Mouse (Mus musculus) CH12.LX (cell line): ENCODE measurements around the gene Nsun7. TPM values are rescaled to one million over a fixed set of nuclear protein-coding genes. Genes with fewer than 3 reads are reported as not detected.

Source experiments
- DNase-seq: peaks from one replicate; pipeline ENCODE4 v3.0.0-alpha.2; 2013; ENCODE audit errors: extremely low read depth
- H3K27ac ChIP-seq: 2 replicates; pipeline ENCODE4 v1.5.1; 2012; ENCODE audit warnings: low read depth, mild to moderate bottlenecking, control low read depth, moderate library complexity; ENCODE audit not compliant: insufficient read depth
- H3K27me3 ChIP-seq: replicated peaks from 2 replicates; pipeline ENCODE3; 2012; ENCODE audit warnings: inconsistent platforms
- H3K36me3 ChIP-seq, 2 experiments: replicated peaks in 1 of 2; 2 replicates each; pipeline versions ENCODE3 to v1.6.1; 2012; ENCODE audit warnings: inconsistent platforms in 1 of 2, low read length in 1 of 2, mild to moderate bottlenecking in 1 of 2, mixed read lengths in 1 of 2, moderate library complexity in 1 of 2; ENCODE audit not compliant: control insufficient read depth in 1 of 2, insufficient read depth in 1 of 2
- H3K4me1 ChIP-seq, 2 experiments: 2 replicates each; pipeline ENCODE4 v1.6.1; 2012; ENCODE audit warnings: inconsistent platforms in 1 of 2, moderate library complexity in 1 of 2; ENCODE audit not compliant: insufficient read depth in 2 of 2, control insufficient read depth in 1 of 2
- H3K4me2 ChIP-seq: 2 replicates; pipeline ENCODE4 v1.6.1; 2012; ENCODE audit warnings: low read depth, mild to moderate bottlenecking, control low read depth; ENCODE audit not compliant: poor library complexity, insufficient read depth, severe bottlenecking
- H3K4me3 ChIP-seq, 3 experiments: fragments of 150-350 bp in 1 of 3; sonication (generic) in 1 of 3; replicated peaks in 1 of 3; 2 replicates each; pipeline versions ENCODE3 to v1.5.1; 2011 to 2012; ENCODE audit warnings: low read depth in 2 of 3, low read length in 2 of 3, mild to moderate bottlenecking in 2 of 3, moderate library complexity in 2 of 3, control low read depth in 1 of 3, improper control_type of control experiment in 1 of 3, inconsistent platforms in 1 of 3, mixed read lengths in 1 of 3; ENCODE audit not compliant: poor library complexity in 1 of 3
- H3K79me2 ChIP-seq: replicated peaks from 2 replicates; pipeline ENCODE4 v1.6.1; 2012; ENCODE audit warnings: mild to moderate bottlenecking, moderate library complexity; ENCODE audit not compliant: control insufficient read depth, poor library complexity, insufficient read depth, severe bottlenecking; ENCODE audit errors: extremely low read depth
- H3K9ac ChIP-seq: 2 replicates; pipeline ENCODE4 v1.6.1; 2012; ENCODE audit warnings: low read depth, mild to moderate bottlenecking, control low read depth, moderate library complexity; ENCODE audit not compliant: insufficient read depth
- H3K9me3 ChIP-seq: replicated peaks from 2 replicates; pipeline ENCODE3; 2012; ENCODE audit warnings: low read length, inconsistent platforms, mixed read lengths
- BHLHE40 ChIP-seq: IDR thresholded peaks from 2 replicates; pipeline ENCODE4 v1.6.1; 2011; ENCODE audit warnings: mild to moderate bottlenecking, low read depth, low read length, improper control_type of control experiment
- CHD2 ChIP-seq: IDR thresholded peaks from 2 replicates; pipeline ENCODE4 v1.6.1; 2011; ENCODE audit warnings: low read length, improper control_type of control experiment
- CTCF ChIP-seq, 2 experiments: IDR thresholded peaks in 1 of 2; conservative IDR thresholded peaks in 1 of 2; 2 replicates each; pipeline ENCODE4 v1.5.1; 2011 to 2012; ENCODE audit warnings: low read depth in 2 of 2, low read length in 2 of 2, improper control_type of control experiment in 1 of 2, inconsistent platforms in 1 of 2, mild to moderate bottlenecking in 1 of 2, moderate library complexity in 1 of 2
- E2F4 ChIP-seq: IDR thresholded peaks from 2 replicates; pipeline ENCODE4 v1.6.1; 2011; ENCODE audit warnings: low read depth, low read length, improper control_type of control experiment; ENCODE audit not compliant: insufficient replicate concordance
- ELF1 ChIP-seq: IDR thresholded peaks from 2 replicates; pipeline ENCODE4 v1.6.1; 2014; ENCODE audit warnings: low read depth, mild to moderate bottlenecking, inconsistent platforms, low read length, improper control_type of control experiment
- ETS1 ChIP-seq: conservative IDR thresholded peaks from 2 replicates; pipeline ENCODE4 v1.6.1; 2012; ENCODE audit warnings: low read depth, mild to moderate bottlenecking, inconsistent platforms, low read length, improper control_type of control experiment, moderate library complexity
- GABPA ChIP-seq: IDR thresholded peaks from 2 replicates; pipeline ENCODE4 v1.6.1; 2012; ENCODE audit warnings: low read depth, low read length, improper control_type of control experiment, inconsistent platforms; ENCODE audit not compliant: insufficient replicate concordance
- HCFC1 ChIP-seq: IDR thresholded peaks from 2 replicates; pipeline ENCODE4 v1.6.1; 2012; ENCODE audit warnings: low read depth, mild to moderate bottlenecking, inconsistent platforms, low read length, improper control_type of control experiment
- JUN ChIP-seq: IDR thresholded peaks from 2 replicates; pipeline ENCODE4 v1.6.1; 2011; ENCODE audit warnings: low read depth, mild to moderate bottlenecking, low read length, improper control_type of control experiment, moderate library complexity; ENCODE audit not compliant: insufficient read depth
- KAT2A ChIP-seq: IDR thresholded peaks from 2 replicates; pipeline ENCODE4 v1.6.1; 2012; ENCODE audit warnings: low read length, improper control_type of control experiment, inconsistent platforms; ENCODE audit not compliant: insufficient replicate concordance
- MAFK ChIP-seq: IDR thresholded peaks from 2 replicates; pipeline ENCODE4 v1.6.1; 2011; ENCODE audit warnings: low read length, improper control_type of control experiment; ENCODE audit not compliant: insufficient replicate concordance
- MAX ChIP-seq: IDR thresholded peaks from 2 replicates; pipeline ENCODE4 v1.6.1; 2011; ENCODE audit warnings: low read length, improper control_type of control experiment
- MAZ ChIP-seq: IDR thresholded peaks from 2 replicates; pipeline ENCODE4 v1.6.1; 2012; ENCODE audit warnings: low read depth, mild to moderate bottlenecking, inconsistent platforms, low read length, improper control_type of control experiment, moderate library complexity
- MEF2A ChIP-seq: IDR thresholded peaks from 2 replicates; pipeline ENCODE4 v1.6.1; 2014; ENCODE audit warnings: low read depth, mild to moderate bottlenecking, inconsistent platforms, low read length, improper control_type of control experiment, borderline replicate concordance
- MXI1 ChIP-seq: IDR thresholded peaks from 2 replicates; pipeline ENCODE4 v1.6.1; 2011; ENCODE audit warnings: mild to moderate bottlenecking, low read depth, low read length, improper control_type of control experiment
- MYC ChIP-seq: IDR thresholded peaks from 2 replicates; pipeline ENCODE4 v1.6.1; 2011; ENCODE audit warnings: low read depth, mild to moderate bottlenecking, improper control_type of control experiment, low read length
- NELFE ChIP-seq: IDR thresholded peaks from 2 replicates; pipeline ENCODE4 v1.6.1; 2011; ENCODE audit warnings: low read depth, low read length, improper control_type of control experiment
- NRF1 ChIP-seq: IDR thresholded peaks from 2 replicates; pipeline ENCODE4 v1.6.1; 2014; ENCODE audit warnings: low read depth, mild to moderate bottlenecking, inconsistent platforms, low read length, improper control_type of control experiment, moderate library complexity
- PAX5 ChIP-seq: IDR thresholded peaks from 2 replicates; pipeline ENCODE4 v1.6.1; 2012; ENCODE audit warnings: low read length, inconsistent platforms, mixed read lengths
- POLR2A ChIP-seq: IDR thresholded peaks from 2 replicates; pipeline ENCODE4 v1.6.1; 2011; ENCODE audit warnings: low read depth, mild to moderate bottlenecking, improper control_type of control experiment, low read length
- POLR2AphosphoS2 ChIP-seq: IDR thresholded peaks from 2 replicates; pipeline ENCODE4 v1.6.1; 2011; ENCODE audit warnings: low read depth, low read length, improper control_type of control experiment
- RAD21 ChIP-seq: IDR thresholded peaks from 2 replicates; pipeline ENCODE4 v1.6.1; 2011; ENCODE audit warnings: low read depth, mild to moderate bottlenecking, low read length, improper control_type of control experiment, moderate library complexity
- SIN3A ChIP-seq: IDR thresholded peaks from 2 replicates; pipeline ENCODE4 v1.6.1; 2012; ENCODE audit warnings: low read length, improper control_type of control experiment, inconsistent platforms
- SMC3 ChIP-seq: IDR thresholded peaks from 2 replicates; pipeline ENCODE4 v1.6.1; 2011; ENCODE audit warnings: low read depth, low read length, improper control_type of control experiment
- TBP ChIP-seq: conservative IDR thresholded peaks from 2 replicates; pipeline ENCODE4 v1.6.1; 2011; ENCODE audit warnings: low read depth, low read length, improper control_type of control experiment
- TCF12 ChIP-seq: IDR thresholded peaks from 2 replicates; pipeline ENCODE4 v1.6.1; 2014; ENCODE audit warnings: low read depth, mild to moderate bottlenecking, inconsistent platforms, low read length, improper control_type of control experiment
- UBTF ChIP-seq: IDR thresholded peaks from 2 replicates; pipeline ENCODE4 v1.6.1; 2012; ENCODE audit warnings: low read depth, mild to moderate bottlenecking, inconsistent platforms, low read length, improper control_type of control experiment, moderate library complexity
- USF1 ChIP-seq: IDR thresholded peaks from 2 replicates; pipeline ENCODE4 v1.6.1; 2014; ENCODE audit warnings: low read depth, mild to moderate bottlenecking, inconsistent platforms, low read length, improper control_type of control experiment
- USF2 ChIP-seq: conservative IDR thresholded peaks from 2 replicates; pipeline ENCODE4 v1.6.1; 2011; ENCODE audit warnings: low read depth, low read length, improper control_type of control experiment
- ZC3H11A ChIP-seq: IDR thresholded peaks from 2 replicates; pipeline ENCODE4 v1.6.1; 2012; ENCODE audit warnings: low read depth, mild to moderate bottlenecking, inconsistent platforms, low read length, improper control_type of control experiment
- ZKSCAN1 ChIP-seq: IDR thresholded peaks from 2 replicates; pipeline ENCODE4 v1.6.1; 2012; ENCODE audit warnings: low read depth, inconsistent platforms, low read length, improper control_type of control experiment, borderline replicate concordance
- ZMIZ1 ChIP-seq: IDR thresholded peaks from 2 replicates; pipeline ENCODE4 v1.6.1; 2012; ENCODE audit warnings: low read depth, mild to moderate bottlenecking, inconsistent platforms, low read length, improper control_type of control experiment
- ZNF384 ChIP-seq: IDR thresholded peaks from 2 replicates; pipeline ENCODE4 v1.6.1; 2012; ENCODE audit warnings: low read depth, low read length, improper control_type of control experiment, inconsistent platforms
- dilution Hi-C: fragments of 300-500 bp; cut with MboI; formaldehyde crosslinking; loops from 2 replicates; pipeline ENCODE4 v1.14.3; 2020; ENCODE audit warnings: low sequenced_read_pairs; ENCODE audit not compliant: extremely low pct_unique_long_range_greater_than_20kb, extremely low pct_ligation_motif_present
- in situ Hi-C: fragments of 300-500 bp; cut with MboI; formaldehyde crosslinking; loops from 3 replicates; pipeline ENCODE4 v1.14.3; 2019; ENCODE audit warnings: low sequenced_read_pairs, low pct_ligation_motif_present, low pct_unique_long_range_greater_than_20kb, mixed read lengths
- polyA plus RNA-seq: library from polyadenylated mRNA; unstranded; fragments of >175 nt; gene quantifications from 2 replicates; pipeline ENCODE4 v1.2.1, GENCODE M21; 2012; ENCODE audit warnings: low read depth; ENCODE audit not compliant: insufficient read length
- total RNA-seq, 2 experiments: library from RNA; depleted of rRNA; stranded (reverse); fragments of 300-350 nt in 1 of 2; fragments of >200 nt in 1 of 2; gene quantifications; 2 replicates each; pipeline ENCODE4 v1.2.3; 2012 to 2014

Nsun7 gene
- total and polyA plus RNA-seq, 3 experiments: 0.13 TPM; not detected in 2

DNA sequence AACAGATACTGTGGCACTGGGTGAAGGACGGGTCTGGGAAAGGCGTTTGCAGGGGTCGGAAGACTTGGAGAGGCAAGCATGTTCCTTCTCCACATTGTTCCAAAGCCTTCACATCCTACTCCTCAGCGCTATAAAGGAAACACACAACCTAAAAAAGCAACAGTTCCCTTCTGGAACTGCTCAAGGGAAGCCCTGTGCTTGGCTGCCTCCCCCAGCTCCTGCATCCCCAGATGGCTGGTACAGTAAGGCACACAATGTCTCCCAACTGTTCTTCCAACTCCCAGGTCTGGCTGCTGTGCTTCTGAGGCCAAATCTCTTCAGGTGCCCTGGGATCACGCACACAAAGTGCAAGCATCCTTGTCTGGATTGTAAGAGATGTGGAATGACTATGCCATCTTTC, 56.1 kb downstream of the Nsun7 start:
- in situ Hi-C loops: no loop called here

GRCm38 (mm10) chr5:66319341-66319740, 59.6 kb downstream of the Nsun7 start:
- H3K4me3 ChIP-seq: no peak overlapping the region
- in situ Hi-C loops: no loop called here
- H3K27ac ChIP-seq: no peak overlapping the region
- no peak overlapping the region for H3K4me2 ChIP-seq
- TF ChIP-seq RAD21: peak; percentile 47
- no peak for TF ChIP-seq SIN3A
- no peak for TF ChIP-seq MAX
- no peak for TF ChIP-seq BHLHE40
- no peak for TF ChIP-seq NRF1
- TF ChIP-seq ZNF384: no peak
- TF ChIP-seq CTCF (conservative IDR thresholded peaks at IDR 0.05 in 1 of 2, IDR thresholded peaks at IDR 0.05 in 1 of 2; ENCODE audit: low read depth in 2 of 2, low read length in 2 of 2): peak; percentile 80 to 90
- no peak for TF ChIP-seq USF2
- no peak for TF ChIP-seq ZC3H11A
- no peak for TF ChIP-seq MAZ
- no peak for TF ChIP-seq ELF1
- TF ChIP-seq GABPA: no peak
- TF ChIP-seq SMC3: peak; percentile 74
- TF ChIP-seq TBP: no peak
- no peak for TF ChIP-seq PAX5
- no peak for TF ChIP-seq NELFE
- no peak for TF ChIP-seq USF1
- no peak for TF ChIP-seq POLR2A
- no peak for TF ChIP-seq UBTF
- no peak for TF ChIP-seq CHD2
- TF ChIP-seq MYC: no peak
- no peak for TF ChIP-seq KAT2A
- H3K9ac ChIP-seq: no peak overlapping the region
- H3K79me2 ChIP-seq: no peaks in the 10 kb centered on the region
- dilution Hi-C loops: no loop called here
- no peaks in the 10 kb centered on the region for H3K9me3 ChIP-seq
- no peaks in the 10 kb centered on the region for H3K27me3 ChIP-seq
- H3K36me3 ChIP-seq: no peaks in the 10 kb centered on the region
- peaks cover 4 to 17% of the 10 kb centered on the region in 2 experiments; a peak in 3 of 4 replicates for H3K4me1 ChIP-seq
- DNase-seq: peak; percentile 74

More for the DNA sequence above, 56.1 kb downstream of the Nsun7 start:
- H3K27ac ChIP-seq: no peak overlapping the region
- peaks cover under 1 to 13% of the 10 kb centered on the region in 2 experiments; a peak in 2 of 4 replicates for H3K4me1 ChIP-seq
- no peaks in the 10 kb centered on the region for H3K9me3 ChIP-seq
- H3K27me3 ChIP-seq: no peaks in the 10 kb centered on the region
- H3K4me3 ChIP-seq: no peak overlapping the region
- no peaks in the 10 kb centered on the region for H3K36me3 ChIP-seq
- no peak overlapping the region for H3K9ac ChIP-seq
- H3K79me2 ChIP-seq: no peaks in the 10 kb centered on the region
- dilution Hi-C loops: no loop called here
- no peak for TF ChIP-seq ZNF384
- no peak for TF ChIP-seq MAFK
- TF ChIP-seq TCF12: no peak
- TF ChIP-seq ZMIZ1: no peak
- no peak for TF ChIP-seq POLR2AphosphoS2
- no peak for TF ChIP-seq SMC3
- TF ChIP-seq ELF1: no peak
- no peak for TF ChIP-seq RAD21
- TF ChIP-seq MXI1: no peak
- no peak for TF ChIP-seq ZC3H11A
- TF ChIP-seq MEF2A: no peak
- no peak for TF ChIP-seq HCFC1
- no peak for TF ChIP-seq CTCF (conservative IDR thresholded peaks at IDR 0.05 in 1 of 2, IDR thresholded peaks at IDR 0.05 in 1 of 2; ENCODE audit: low read depth in 2 of 2, low read length in 2 of 2)
- no peak for TF ChIP-seq E2F4
- TF ChIP-seq USF1: no peak
- no peak for TF ChIP-seq ZKSCAN1
- TF ChIP-seq JUN: no peak
- no peak for TF ChIP-seq ETS1
- no peak for TF ChIP-seq TBP
- TF ChIP-seq, all 38 proteins: peak for 0
- H3K4me2 ChIP-seq: no peak overlapping the region
- no peak for DNase-seq
